Mouse (Mus musculus): ENCODE results near the gene Eepd1. TPM values are rescaled to one million over a fixed set of nuclear protein-coding genes. Genes with fewer than 3 reads are reported as not detected.
"Not testable (repeated sequence)": the region's sequence is repeated elsewhere in the genome, so short reads cannot be mapped to it uniquely, and the experiment has no call there.

Gene Eepd1
- 10 to 100 TPM; 18.7 to 19.6 TPM for total RNA-seq (2021)
- long read RNA-seq, transcript Eepd1-201 (8 exons, 2,723 nt), result major isoform, 30 of 31 reads
- long read RNA-seq, partial matches to known transcripts, result 0 of 31 reads
- long read RNA-seq, other reads (novel, unspliced or antisense), result 1 of 31 reads

DNA sequence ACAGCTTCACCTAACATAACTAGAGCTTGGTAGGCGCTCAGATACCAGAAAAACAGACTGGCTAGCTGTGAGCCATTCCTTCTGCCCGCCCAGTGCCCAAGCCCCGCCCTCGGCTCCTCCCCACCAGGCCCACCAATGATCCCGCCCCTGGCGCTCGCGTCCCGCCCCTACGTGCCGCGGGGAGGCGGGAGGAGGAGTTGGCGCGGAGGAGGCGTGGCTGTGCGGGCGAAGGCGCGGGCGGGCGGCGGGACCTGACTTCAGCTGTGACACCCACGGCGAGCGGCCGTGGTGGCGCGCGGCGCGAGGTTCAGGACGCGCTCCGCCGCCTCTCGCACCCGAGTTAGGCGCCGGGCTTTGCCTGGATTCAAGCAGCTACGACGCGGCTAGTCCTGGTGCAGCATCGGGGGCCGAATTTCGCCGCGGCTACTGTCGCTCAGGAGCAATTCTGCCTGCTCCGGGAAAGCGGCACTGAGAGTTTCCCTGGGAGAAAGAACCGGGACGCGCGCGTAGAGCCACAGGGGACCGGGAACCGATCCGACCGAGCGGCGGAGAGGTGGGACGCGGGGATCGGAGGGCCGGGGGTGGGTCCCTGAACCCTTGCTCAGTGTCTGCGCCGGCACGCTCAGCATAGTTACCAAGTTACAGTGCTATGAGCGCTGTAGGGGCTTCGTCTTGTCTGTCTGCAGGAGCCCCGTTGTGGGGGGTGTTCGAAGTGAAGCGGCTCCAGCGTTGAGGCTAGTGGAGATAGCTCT, at the start of gene Eepd1:
TSS of gene Eepd1 (plus strand) at position 204 of the 752 bp plus-strand sequence.
- peak; percentile 93 to 96 for DNase-seq (ENCODE audit: low spot score in 2 of 2)

DNA sequence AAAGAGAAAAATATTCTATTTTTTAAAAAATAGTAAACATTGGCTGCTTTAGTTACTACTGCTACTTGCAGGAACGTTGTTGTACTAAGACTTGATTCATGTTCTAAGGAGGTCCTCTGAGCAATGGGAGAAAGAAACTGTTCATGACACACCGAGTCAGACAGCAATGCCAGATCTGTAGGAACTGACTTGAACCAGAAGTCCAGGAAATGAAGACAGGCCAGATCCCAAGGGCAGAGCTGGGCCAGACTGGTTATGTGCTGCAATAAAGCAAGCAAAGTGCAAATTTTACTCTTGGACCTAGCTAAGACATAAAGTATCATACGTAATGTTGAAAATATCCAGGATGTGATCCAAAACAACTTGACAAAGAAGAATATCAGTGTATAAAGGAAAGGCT, 42.5 kb upstream of the Eepd1 start:
- DNase-seq (ENCODE audit: low spot score in 2 of 2), result no peak

DNA sequence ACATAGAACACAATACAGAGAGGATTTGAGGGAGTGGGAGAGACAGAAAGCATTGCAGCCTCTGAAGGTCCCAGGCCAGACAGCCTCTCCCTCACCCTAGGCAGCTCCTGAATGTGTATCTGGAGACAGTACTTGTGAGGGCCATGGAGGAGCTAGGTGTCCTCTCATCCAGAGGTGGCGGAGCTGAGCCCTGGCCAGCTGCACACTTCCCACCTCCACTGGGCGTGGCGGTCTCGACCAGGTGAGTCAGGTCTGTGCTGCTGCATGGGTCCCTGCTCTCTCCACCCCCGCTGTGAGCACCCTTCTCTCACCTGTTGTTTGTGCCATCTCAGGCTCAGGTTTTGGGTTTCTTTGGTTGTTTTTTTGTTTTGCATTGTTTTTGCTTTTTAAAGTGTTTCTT, 41.3 kb upstream of the Eepd1 start:
- DNase-seq (ENCODE audit: low spot score in 2 of 2), result not testable (repeated sequence)

DNA sequence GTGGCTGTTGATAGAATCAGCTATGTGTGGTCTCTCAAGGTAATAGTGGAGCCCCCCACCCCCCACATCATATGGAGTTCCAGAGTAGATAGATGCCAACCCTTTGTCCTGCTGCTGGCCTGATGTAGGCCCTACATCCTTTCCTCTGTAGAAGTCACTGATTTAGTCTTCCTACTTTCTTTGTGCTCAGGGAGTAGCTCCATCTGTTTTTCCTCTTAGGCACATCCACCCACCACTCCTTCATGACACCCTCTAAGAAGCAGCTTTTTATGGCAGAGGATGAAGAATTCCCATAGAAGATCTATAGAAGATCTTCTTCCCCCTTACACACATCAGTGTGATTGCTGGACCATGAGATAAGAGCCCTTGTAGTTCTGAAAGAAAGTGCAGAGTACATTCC, 39.3 kb upstream of the Eepd1 start:
- DNase-seq (ENCODE audit: low spot score in 2 of 2), result peak in 1 of 2 experiments; percentile 4

DNA sequence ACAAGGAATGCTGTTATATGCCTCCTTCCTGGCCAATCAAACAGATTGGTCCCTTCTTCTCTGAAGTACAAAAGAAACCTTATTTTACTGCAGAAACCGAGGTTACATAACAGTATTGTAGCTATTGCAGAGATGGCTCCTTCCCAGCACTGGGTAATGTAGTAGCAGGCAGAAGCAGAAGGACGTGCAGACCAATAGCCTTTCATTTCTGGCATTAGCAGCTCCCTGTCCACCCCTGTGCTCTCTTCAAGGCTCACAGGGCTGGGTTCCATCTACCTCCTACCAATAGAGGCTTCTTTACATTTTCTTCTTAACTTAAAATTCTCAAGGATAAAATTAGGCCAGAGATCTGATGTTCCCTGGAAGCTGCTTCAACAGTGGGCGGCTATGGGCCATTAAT, 38.3 kb upstream of the Eepd1 start:
- peak; percentile 15 to 61 for DNase-seq (ENCODE audit: low spot score in 2 of 2)

DNA sequence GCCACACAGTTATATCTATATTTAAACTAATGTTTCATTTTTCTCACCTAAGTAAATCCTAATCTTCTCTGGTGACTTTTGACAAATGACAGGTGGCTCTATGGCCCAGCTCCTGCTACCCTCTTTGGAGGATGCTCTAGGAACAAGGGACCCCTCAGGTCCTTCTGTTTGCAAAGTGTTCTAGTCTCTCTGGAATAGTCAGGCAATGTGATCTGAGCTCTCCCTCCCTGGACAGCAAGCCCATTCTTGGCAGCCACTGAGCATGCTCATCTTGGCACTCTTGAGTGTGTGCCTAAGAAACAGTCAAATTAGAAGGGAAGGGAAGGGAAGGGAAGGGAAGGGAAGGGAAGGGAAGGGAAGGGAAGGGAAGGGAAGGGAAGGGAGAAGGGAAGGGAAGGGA, 37.8 kb upstream of the Eepd1 start:
- DNase-seq (ENCODE audit: low spot score in 2 of 2), result no peak

DNA sequence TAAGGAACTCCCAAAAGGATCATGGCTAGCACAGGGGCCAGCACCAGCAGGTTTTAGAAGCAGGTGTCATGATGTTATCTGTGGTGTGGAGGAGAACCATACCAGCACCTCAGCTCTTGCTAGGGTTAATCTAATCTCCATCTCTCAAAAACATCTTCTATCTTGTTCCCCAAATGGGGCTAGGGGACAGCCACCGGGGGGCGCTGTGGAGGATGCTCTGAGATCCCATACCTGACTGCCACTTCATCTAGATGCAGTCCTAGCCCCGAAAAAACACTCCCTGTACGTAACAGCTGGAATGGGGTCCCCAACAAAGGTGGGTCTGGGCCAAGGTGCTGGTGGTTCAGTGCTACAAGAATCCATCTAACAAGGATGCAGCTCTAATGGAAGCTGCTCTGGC, 31.0 kb upstream of the Eepd1 start:
- no peak for DNase-seq (ENCODE audit: low spot score in 2 of 2)

DNA sequence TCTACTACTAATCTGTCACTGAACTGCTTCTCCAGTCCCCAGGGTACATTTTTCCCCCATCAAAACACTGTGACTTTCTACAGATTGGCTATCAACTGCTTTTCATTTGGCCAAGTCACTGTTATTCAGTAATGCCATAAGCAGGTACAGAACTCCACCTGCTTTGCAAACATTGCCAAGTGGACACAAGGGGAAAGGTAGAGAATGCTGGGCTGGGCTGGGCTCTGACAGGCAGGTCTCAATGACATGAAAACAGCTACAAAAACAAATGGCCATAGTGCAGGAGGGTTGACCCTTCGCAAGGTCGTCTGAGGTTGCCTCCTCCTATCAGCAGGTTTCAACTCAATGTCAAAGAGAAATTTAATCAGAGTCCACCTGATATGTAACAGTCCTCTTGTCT, 26.3 kb upstream of the Eepd1 start:
- no peak for DNase-seq (ENCODE audit: low spot score in 2 of 2)

DNA sequence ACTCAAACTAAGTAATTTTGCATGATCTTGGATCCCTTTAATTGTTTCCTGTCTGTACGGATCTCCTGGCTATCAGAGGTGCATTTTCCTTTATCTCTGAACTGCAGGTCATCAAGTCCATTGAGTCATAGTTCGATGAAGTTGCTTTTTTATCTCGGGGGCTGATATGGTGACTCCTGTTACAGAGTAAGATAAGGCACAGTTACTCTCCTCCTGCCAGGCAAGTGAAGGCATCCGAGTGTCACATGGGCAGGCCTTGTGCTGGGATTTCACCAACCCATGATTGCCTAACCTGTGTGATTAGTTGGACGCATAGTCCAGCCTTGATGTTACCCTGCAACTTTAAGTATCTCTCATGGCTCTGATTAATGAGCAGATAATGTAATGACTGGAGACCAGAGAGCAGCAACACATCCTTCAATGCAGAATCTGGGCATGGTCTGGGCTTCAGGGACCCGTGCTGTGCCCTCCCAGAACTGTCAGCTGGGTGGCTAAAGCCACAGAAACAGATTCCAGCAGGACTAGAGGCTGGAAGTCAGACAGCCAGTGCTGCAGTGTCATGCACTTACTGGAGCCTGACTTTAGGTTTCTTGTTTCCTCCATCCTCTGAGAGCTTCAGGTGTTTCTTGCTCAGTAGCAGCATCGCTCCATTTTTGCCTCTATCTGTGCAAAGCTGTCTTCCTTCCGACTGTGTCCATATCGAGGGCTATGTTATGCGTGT, 20.4 kb upstream of the Eepd1 start:
- DNase-seq (ENCODE audit: low spot score in 2 of 2), result no peak

DNA sequence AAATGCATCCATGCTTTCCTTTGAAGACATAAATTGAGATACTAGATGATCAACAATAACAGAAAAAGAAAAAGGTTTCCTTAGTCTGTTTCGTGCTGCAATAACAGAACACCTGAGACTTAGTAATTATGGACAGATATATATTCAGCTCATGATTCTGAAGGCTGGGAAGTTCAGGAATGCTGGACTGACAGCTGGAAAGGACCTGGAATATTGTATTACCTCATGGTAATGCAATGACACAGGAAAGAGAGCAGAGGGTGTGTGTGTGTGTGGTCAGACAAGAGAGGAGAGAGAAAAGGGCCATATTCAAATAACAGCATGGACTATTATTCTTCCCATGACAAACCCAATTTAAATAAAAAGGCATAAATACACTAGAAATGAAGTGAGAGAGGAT, 17.0 kb upstream of the Eepd1 start:
- DNase-seq (ENCODE audit: low spot score in 2 of 2), result no peak

DNA sequence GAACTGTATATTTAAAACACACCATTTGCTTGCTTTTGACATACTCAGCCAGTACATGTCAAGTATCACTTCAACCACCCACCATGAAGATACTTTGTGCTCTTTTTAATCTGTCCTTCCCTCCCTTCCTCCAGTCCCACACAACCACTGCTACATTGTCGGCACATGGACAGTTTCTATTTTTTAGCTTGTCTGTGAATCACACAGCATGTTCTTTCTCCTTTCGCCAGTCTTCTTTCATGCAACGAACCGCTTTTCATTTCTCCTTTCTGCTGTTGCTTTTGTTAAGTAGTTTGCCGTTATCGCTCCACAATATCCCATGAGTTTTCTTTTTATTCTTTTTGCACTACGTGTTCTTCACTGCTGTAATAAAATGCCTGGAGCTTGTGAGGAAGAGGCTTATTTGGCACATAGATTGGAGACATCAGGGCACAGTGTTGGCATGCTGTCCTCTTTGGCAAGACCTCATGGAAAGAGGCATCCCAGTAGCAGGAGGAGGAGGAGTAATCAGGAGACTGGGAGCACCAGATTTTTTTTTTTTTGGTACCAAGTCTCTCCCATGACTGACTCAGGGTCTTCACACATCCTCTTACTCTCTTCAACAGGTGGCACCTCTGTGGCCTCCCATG, 1.8 kb upstream of the Eepd1 start:
- no peak for DNase-seq (ENCODE audit: low spot score in 2 of 2)

DNA sequence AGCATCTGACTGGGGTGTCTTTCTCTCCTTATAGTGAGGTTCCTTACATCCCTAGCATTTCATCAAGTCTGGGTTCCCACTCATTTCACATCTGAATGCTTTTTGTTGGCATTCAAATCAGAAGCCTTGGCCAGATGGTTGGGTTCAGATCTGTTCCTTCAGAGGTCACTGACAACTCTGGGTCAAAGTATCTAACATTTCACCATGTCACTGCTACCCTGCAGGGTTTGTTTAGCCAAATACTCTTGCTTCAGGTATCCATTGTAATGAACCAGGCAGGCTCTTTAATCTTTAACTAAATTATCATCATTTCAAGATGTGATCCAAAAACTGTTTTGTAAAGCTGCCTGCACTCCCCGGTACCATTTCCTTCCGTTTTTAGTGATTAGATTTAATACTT, 671 bp upstream of the Eepd1 start:
- DNase-seq (ENCODE audit: low spot score in 2 of 2), result no peak

DNA sequence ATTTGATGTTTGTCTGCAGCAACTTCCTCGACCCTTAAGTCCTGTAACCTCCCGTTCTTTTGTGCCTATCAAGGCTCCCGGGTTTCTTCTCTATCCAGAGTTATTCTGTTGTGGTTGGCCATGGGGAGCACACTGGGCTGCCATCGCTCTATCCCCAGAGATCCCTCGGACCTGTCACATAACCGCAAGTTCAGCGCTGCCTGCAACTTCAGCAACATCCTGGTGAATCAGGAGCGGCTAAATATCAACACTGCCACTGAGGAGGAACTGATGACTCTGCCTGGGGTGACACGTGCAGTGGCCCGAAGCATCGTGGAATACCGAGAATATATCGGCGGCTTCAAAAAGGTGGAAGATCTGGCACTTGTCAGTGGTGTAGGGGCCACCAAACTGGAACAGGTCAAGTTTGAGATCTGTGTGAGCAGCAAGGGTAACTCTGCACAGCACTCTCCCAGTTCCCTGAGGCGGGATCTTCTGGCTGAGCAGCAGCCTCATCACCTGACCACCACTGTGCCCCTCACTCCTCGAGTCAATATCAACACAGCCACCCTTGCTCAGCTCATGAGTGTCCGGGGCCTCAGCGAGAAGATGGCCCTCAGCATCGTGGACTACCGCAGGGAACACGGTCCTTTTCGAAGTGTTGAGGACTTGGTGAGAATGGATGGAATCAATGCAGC, 1.1 kb downstream of the Eepd1 start:
- DNase-seq (ENCODE audit: low spot score in 2 of 2), result no peak

DNA sequence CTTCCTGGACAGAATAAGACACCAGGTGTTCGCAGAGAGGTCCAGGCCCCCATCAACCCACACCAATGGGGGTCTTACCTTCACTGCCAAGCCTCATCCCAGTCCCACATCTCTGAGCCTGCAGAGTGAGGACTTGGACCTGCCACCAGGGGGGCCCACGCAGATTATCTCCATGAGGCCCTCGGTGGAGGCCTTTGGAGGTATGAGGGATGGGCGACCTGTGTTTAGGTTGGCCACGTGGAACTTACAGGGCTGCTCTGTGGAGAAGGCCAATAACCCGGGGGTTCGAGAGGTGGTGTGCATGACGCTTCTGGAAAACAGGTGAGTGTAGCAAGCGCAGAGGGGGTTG, 1.6 kb downstream of the Eepd1 start:
- DNase-seq (ENCODE audit: low spot score in 2 of 2), result no peak

DNA sequence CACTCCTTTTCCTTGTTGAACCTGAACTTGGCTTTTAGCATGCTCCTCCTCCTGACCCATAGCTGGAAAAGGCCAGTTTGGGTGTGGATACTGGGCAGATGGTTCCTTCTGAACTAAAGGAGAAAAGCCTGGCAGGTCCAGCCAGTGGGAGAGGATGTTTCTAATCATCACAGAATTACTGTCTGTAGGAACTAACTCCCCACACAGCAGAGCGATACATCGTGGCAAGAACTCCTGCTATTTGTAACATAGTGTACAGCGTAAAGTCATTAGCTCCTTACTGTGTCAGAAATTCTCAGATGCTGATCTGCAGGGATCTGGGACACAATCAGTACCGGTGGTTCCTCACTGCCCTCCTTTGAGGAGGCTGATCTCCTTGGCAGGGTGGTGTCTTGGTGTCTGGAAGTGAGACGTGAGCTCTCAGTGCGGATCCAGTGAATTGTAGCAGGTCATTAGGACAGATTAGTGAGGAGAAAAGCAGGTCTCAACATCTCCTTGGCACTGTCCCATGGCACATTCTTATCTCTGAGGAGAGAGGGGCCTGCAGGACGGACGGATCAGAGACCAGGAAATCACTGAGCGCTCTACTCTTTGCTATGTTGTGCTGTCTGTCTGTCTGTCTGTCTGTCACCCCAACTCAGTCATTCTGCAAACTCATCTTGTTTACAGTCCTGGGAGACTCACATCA, 2.7 kb downstream of the Eepd1 start:
- no peak for DNase-seq (ENCODE audit: low spot score in 2 of 2)

DNA sequence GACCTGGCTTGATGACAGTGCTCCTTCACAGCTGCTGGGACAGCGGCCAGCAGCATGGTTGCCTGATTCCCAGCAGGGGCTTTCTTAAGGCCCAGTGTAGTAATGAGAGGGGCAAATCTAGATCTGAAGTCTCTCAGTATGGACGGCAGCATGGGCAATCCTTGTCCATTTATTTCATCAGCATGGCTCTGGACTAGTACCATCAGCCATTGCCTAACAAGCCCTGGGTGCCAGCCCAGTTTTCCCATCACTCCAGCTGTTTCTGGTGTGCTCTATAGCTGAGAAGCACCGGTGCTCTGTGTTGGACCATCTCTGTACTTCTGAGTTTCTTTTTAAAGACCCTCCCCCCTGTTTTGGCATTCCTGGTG, 3.3 kb downstream of the Eepd1 start:
- DNase-seq (ENCODE audit: low spot score in 2 of 2), result no peak

DNA sequence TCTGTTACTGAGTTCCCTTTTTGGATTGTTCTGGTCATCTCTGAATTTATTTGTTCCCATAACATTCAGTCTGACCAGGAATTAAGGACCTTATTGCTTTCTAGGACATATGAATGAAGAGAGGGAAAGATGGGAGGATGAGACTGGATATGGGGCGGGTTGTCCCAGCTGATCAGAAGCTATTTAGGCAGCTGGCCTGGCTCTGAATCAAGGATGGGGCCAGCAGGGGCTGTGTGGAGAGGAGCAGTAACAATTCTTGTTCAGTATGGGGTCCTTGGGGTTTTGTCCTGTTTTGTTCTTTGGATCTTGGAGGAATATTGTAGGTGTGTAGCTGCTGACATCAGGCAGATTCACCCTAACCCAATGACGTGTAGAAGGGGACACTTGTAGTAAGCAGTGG, 3.7 kb downstream of the Eepd1 start:
- no peak for DNase-seq (ENCODE audit: low spot score in 2 of 2)

DNA sequence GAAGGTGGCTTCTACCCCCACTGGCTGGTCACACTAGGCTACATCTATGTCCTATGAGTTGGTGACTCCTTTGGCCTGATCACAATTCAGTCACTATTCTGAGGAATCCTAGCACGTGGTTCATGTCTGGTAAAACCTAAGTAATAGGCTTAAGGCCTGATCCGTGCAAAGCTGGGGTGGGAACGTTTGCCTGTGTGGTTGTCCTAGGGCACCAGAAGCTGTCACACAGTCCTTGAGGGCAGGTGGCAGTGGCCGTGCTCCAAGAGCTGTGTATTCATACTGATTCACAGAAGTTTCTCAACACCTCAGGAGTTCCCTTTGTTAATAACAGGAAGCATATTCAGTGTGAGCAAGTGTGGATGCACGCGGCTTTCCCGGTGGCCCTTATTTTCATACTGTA, 4.1 kb downstream of the Eepd1 start:
- DNase-seq (ENCODE audit: low spot score in 2 of 2), result no peak

DNA sequence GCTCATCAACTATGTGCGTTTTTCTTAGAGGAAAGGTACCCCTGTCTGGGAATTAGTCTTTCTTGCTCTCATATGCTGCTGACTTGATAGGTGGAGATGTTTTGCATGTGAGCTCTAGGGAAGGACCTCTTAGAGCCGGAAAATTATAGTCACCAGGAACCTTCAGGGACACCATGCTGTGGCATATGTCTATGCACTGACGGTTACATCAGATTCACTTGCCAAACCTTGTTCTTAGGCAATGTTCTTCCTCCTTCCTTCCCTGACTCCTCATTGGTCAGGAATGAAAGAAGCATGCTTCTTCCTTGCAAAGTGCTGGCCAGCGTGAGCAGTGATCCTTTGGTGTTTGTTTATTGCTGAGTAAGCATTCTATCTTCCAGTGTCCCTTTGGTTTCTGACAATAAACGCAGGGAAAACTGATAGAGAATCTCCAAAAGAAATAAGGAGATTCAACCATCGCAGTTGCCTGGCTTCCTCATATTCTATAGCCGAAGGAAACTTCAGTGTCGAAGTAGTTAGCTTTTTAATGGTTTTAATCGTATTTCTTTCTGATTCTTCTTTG, 5.0 kb downstream of the Eepd1 start:
- DNase-seq (ENCODE audit: low spot score in 2 of 2), result no peak

DNA sequence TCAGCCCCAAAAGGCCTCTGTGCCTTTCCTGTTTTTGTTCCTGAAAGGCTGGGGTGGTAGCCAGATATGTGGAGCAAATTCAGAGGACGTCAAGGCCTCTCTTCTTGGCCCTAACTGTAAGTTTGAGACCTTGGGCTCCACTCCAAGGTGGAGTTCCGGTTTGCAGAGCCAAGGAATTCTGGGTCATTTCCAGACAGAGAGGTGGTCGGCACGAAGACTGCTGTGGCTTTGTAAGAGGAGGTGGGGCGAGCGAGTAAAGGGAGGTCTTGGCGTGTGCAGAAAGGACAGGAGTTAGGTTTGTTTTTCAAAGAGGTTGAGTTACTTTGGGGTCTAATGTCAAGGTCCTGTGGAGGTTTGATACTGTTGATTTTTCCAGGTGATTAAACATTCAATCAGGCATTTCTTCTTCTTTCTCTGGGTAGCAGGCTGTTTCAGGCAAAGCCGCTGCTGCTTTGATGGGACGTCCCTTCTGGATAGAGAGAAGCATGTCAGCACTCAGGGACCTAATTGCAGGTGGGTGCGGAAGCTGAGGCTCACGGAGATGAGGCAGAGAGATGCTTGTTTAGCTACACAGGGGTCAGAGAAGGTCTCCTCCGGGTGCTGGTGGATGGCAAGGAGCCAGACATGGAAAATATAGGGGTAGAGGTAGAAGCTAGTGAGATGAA, 6.2 kb downstream of the Eepd1 start:
- no peak for DNase-seq (ENCODE audit: low spot score in 2 of 2)
